Comparison of ENCODE assay signal across 22 mouse cellular contexts in genomic region chr4:133460006-133460405, GRCm38 (mm10). TPM values are rescaled to one million over a fixed set of nuclear protein-coding genes. Genes with fewer than 3 reads are reported as not detected.
DNase-seq lines count a peak whose midpoint lies in the region; ATAC-seq and TF ChIP-seq lines count a peak whose summit lies in the region.
"Had no signal": no experiment of that assay in that cellular context is flagged by ENCODE, and none has a peak within 500 bp of the region (broad histone marks: within the 10 kb centered on the region; RNA-seq: fewer than 3 reads in every experiment).

No protein-coding gene starts in this region.

- no peaks in the 10 kb centered on the region for H3K79me2 ChIP-seq in liver, adult 2 months (ENCODE audit: control insufficient read depth, insufficient read depth, low read length)

- H3K4me1 ChIP-seq in kidney, adult 2 months (ENCODE audit: control insufficient read depth, insufficient read depth, low read length): no peaks in the 10 kb centered on the region
- H3K4me1 ChIP-seq in liver, adult 2 months (ENCODE audit: control insufficient read depth, insufficient read depth, low read length): 0 out of 2 replicates have a peak, but pooled peaks cover 2% of the 10 kb centered on the region
- 0 out of 2 replicates have a peak, but pooled peaks cover 17% of the 10 kb centered on the region for H3K4me1 ChIP-seq in liver, embryonic 12.5 days
- no peaks in the 10 kb centered on the region for H3K4me1 ChIP-seq in midbrain, embryonic 11.5 days (ENCODE audit: control insufficient read depth, insufficient read depth, low read length)

- peak; percentile 73 for DNase-seq in kidney, adult 2 months
- no peak for DNase-seq in kidney, postnatal 10 days
- peak; percentile 49 for DNase-seq in kidney, adult 9 months
- DNase-seq in kidney, adult 8-10 months: no peak
- peak; percentile 62 for DNase-seq in liver, adult 2 months (ENCODE audit: extremely low read depth, low read depth, low spot score)
- peak; percentile 70 for DNase-seq in yolk sac, embryonic 10.5 days (ENCODE audit: low spot score)
- no peak for DNase-seq in midbrain, embryonic 11.5 days (ENCODE audit: low spot score, missing footprints)
- DNase-seq: adrenal gland, adult 2 months; adrenal gland, adult 8-10 months; adrenal gland, postnatal 10 days; adrenal gland, postnatal 14 days; adrenal gland, postnatal 25 days; adrenal gland, postnatal 36 days; B cell, adult 2 months; cerebellum, adult 11 months; cerebellum, adult 11-12 months had no signal

- no peak overlapping the region for H3K27ac ChIP-seq in kidney, adult 2 months (ENCODE audit: insufficient read depth, low read depth, low read length)
- H3K27ac ChIP-seq in liver, adult 2 months (replicated peaks; ENCODE audit: insufficient read depth, low read depth, low read length): no peak overlapping the region
- H3K27ac ChIP-seq in liver, embryonic 12.5 days: no peak overlapping the region
- no peak overlapping the region for H3K27ac ChIP-seq in midbrain, embryonic 11.5 days (ENCODE audit: low read depth, low read length)

- no peaks in the 10 kb centered on the region for H3K36me3 ChIP-seq in kidney, adult 2 months (ENCODE audit: control insufficient read depth, insufficient read depth, low read length)
- H3K36me3 ChIP-seq in liver, adult 2 months (ENCODE audit: control insufficient read depth, insufficient read depth, low read length): no peaks in the 10 kb centered on the region
- no peaks in the 10 kb centered on the region for H3K36me3 ChIP-seq in liver, embryonic 12.5 days
- H3K36me3 ChIP-seq in midbrain, embryonic 11.5 days (ENCODE audit: control insufficient read depth, insufficient read depth, low read length): no peaks in the 10 kb centered on the region
- H3K36me3 ChIP-seq: G1E had no signal

- no peaks in the 10 kb centered on the region for H3K9me3 ChIP-seq in liver, embryonic 12.5 days (replicated peaks)
- no peaks in the 10 kb centered on the region for H3K9me3 ChIP-seq in midbrain, embryonic 11.5 days (ENCODE audit: control insufficient read depth, low read length)
- H3K9me3 ChIP-seq: G1E had no signal

- no peak for TF ChIP-seq POLR2A in kidney, adult 2 months (IDR thresholded peaks at IDR 0.05; ENCODE audit: low read depth, low read length)
- TF ChIP-seq POLR2A in liver, adult 2 months (IDR thresholded peaks at IDR 0.05; ENCODE audit: extremely low read depth, insufficient read depth, low read length): no peak

- no peak overlapping the region for H3K4me2 ChIP-seq in liver, embryonic 12.5 days
- no peak overlapping the region for H3K4me2 ChIP-seq in midbrain, embryonic 11.5 days

- no peak for TF ChIP-seq CTCF in kidney, adult 2 months (conservative IDR thresholded peaks at IDR 0.05; ENCODE audit: insufficient read depth, insufficient read length, low read depth, low read length)
- TF ChIP-seq CTCF in liver, adult 2 months (IDR thresholded peaks at IDR 0.05; ENCODE audit: low read depth, low read length): no peak

- H3K4me3 ChIP-seq in kidney, adult 2 months (ENCODE audit: insufficient read depth, low read depth, low read length): no peak overlapping the region
- H3K4me3 ChIP-seq in liver, adult 2 months (ENCODE audit: insufficient read depth, low read depth, low read length): no peak overlapping the region
- H3K4me3 ChIP-seq in liver, embryonic 12.5 days: no peak overlapping the region
- no peak overlapping the region for H3K4me3 ChIP-seq in midbrain, embryonic 11.5 days (ENCODE audit: low read depth, low read length)

- no peaks in the 10 kb centered on the region for H3K27me3 ChIP-seq in kidney, adult 2 months (replicated peaks; ENCODE audit: control insufficient read depth, insufficient read depth, low read length)
- H3K27me3 ChIP-seq in liver, adult 2 months (ENCODE audit: control insufficient read depth, insufficient read depth, low read length): no peaks in the 10 kb centered on the region
- no peaks in the 10 kb centered on the region for H3K27me3 ChIP-seq in liver, embryonic 12.5 days (replicated peaks)
- H3K27me3 ChIP-seq in midbrain, embryonic 11.5 days (ENCODE audit: control insufficient read depth, insufficient read depth, low read length): no peaks in the 10 kb centered on the region
- H3K27me3 ChIP-seq: Patski had no signal

- H3K9ac ChIP-seq in liver, adult 2 months (ENCODE audit: low read depth, low read length): no peak overlapping the region
- H3K9ac ChIP-seq in liver, embryonic 12.5 days: no peak overlapping the region
- H3K9ac ChIP-seq in midbrain, embryonic 11.5 days (ENCODE audit: low read length): no peak overlapping the region

- 68% methylated on average over 1 of the region's 1 CpGs for WGBS in kidney, adult 2 months
- WGBS in liver, adult 2 months: 15% methylated on average over 1 of the region's 1 CpGs
- WGBS in liver, embryonic 12.5 days (ENCODE audit: insufficient replicate concordance): 72% methylated on average over 1 of the region's 1 CpGs
- WGBS in midbrain, embryonic 11.5 days: 86% methylated on average over 1 of the region's 1 CpGs

- no peak for ATAC-seq in liver, embryonic 12.5 days
- no peak for ATAC-seq in midbrain, embryonic 11.5 days (ENCODE audit: low FRiP score)
- ATAC-seq: activated CD4-positive, CD25-positive, alpha-beta regulatory T cell, adult 4 months; CD4-positive, CD25-positive, alpha-beta regulatory T cell, adult 4 months; Patski had no signal

RNA-seq across cellular contexts. Expression of gene Tent5b, which starts 19.9 kb away (rescaled TPM):
- polyA plus RNA-seq in kidney, adult 2 months (2012; rRNA removed): 2.9 and 3.1 TPM in 2 replicates
- 0.07 and 0.09 TPM in 2 replicates for total RNA-seq in liver, adult 2 months (2014; rRNA removed)
- polyA plus RNA-seq in liver, adult 2 months (2012; rRNA removed): 0.06 and 0.16 TPM in 2 replicates
- polyA plus RNA-seq in liver, embryonic 12.5 days (2016; fragmentation: Nextera tagmentation; extraction: Ambion mirVana): 0.06 TPM in 1 of 2 replicates, not detected in the other
- polyA plus RNA-seq in midbrain, embryonic 11.5 days (2014; fragmentation: Nextera tagmentation; extraction: Ambion mirVana): 0.22 and 0.53 TPM in 2 replicates
- total RNA-seq: CH12.LX, G1E had no signal
- polyA plus RNA-seq: activated CD4-positive, CD25-positive, alpha-beta regulatory T cell, adult 4 months; CD4-positive, CD25-positive, alpha-beta regulatory T cell, adult 4 months; G1E had no signal

RNA-seq across cellular contexts. Expression of gene Trnp1, which starts 38.3 kb away (rescaled TPM):
- polyA plus RNA-seq in kidney, adult 2 months (2012; rRNA removed): 0.43 and 0.97 TPM in 2 replicates
- total RNA-seq in liver, adult 2 months (2014; rRNA removed): not detected in 2 replicates
- polyA plus RNA-seq in liver, adult 2 months (2012; rRNA removed): 0.05 and 0.10 TPM in 2 replicates
- polyA plus RNA-seq in liver, embryonic 12.5 days (2016; fragmentation: Nextera tagmentation; extraction: Ambion mirVana): 0.14 and 0.27 TPM in 2 replicates
- polyA plus RNA-seq in midbrain, embryonic 11.5 days (2014; fragmentation: Nextera tagmentation; extraction: Ambion mirVana): 1.5 TPM in 2 replicates
- total RNA-seq: CH12.LX had no signal
- polyA plus RNA-seq: activated CD4-positive, CD25-positive, alpha-beta regulatory T cell, adult 4 months; CD4-positive, CD25-positive, alpha-beta regulatory T cell, adult 4 months; G1E had no signal

RNA-seq across cellular contexts. Expression of gene Kdf1, which starts 58.8 kb away (rescaled TPM):
- polyA plus RNA-seq in kidney, adult 2 months (2012; rRNA removed): 39.7 and 42.3 TPM in 2 replicates
- 1.7 and 2.5 TPM in 2 replicates for total RNA-seq in liver, adult 2 months (2014; rRNA removed)
- polyA plus RNA-seq in liver, adult 2 months (2012; rRNA removed): 6.9 and 7.4 TPM in 2 replicates
- 0.26 and 0.44 TPM in 2 replicates for polyA plus RNA-seq in liver, embryonic 12.5 days (2016; fragmentation: Nextera tagmentation; extraction: Ambion mirVana)
- 0.15 and 0.51 TPM in 2 replicates for polyA plus RNA-seq in midbrain, embryonic 11.5 days (2014; fragmentation: Nextera tagmentation; extraction: Ambion mirVana)
- total RNA-seq: CH12.LX, G1E had no signal
- polyA plus RNA-seq: activated CD4-positive, CD25-positive, alpha-beta regulatory T cell, adult 4 months; G1E had no signal

Comparison
In these comparisons a context has a peak if more than half of its experiments do, and no peak if none do; other contexts are left out.
1. DNase-seq: peak in kidney, adult 2 months (single experiment), kidney, adult 9 months (single experiment), liver, adult 2 months (single experiment) and yolk sac, embryonic 10.5 days (single experiment); none in kidney, postnatal 10 days (single experiment), kidney, adult 8-10 months (0 of 2) and midbrain, embryonic 11.5 days (single experiment).